17 mouse cellular contexts compared by ENCODE assay signal in the genomic region with DNA sequence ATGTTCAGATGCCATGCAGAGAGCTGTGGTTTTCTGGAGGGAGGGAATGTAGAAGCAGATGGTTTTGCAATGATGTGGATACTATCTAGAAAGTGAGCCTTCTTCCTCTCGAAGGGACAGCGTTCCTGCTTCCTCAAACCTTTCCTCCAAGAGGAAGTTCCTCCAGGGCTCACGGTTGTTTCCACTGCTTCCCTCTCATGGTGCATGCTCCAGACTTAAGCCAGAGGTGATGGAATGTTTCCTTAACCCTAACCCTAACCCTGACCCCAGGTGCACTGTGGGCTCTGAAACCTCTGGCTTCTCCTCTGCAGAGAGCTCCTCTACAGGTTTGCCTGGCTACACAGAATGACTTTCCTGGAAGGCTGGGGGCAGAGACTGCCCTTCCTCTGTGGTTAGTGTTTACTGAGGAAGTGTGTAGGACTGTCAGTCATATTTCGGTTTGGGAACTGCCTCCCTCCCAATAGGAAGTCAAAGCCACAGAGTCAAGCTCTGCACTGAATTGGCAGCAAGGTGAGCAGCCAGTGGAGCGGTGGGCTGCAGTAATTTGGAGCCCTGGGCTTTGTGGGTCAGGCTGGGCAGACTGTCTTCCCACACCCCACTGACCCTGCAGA. TPM values are rescaled to one million over a fixed set of nuclear protein-coding genes. Genes with fewer than 3 reads are reported as not detected.
DNase-seq lines count a peak whose midpoint lies in the region; ATAC-seq lines count a peak whose summit lies in the region.
"Had no signal": no experiment of that assay in that cellular context is flagged by ENCODE, and none has a peak within 500 bp of the region (broad histone marks: within the 10 kb centered on the region; RNA-seq: fewer than 3 reads in every experiment).

No protein-coding gene starts in this region.

- no peaks in the 10 kb centered on the region for H3K27me3 ChIP-seq in heart, embryonic 13.5 days (replicated peaks)
- peaks cover 10% of the 10 kb centered on the region; the same call in 1 of the 2 replicates for H3K27me3 ChIP-seq in liver, embryonic 15.5 days
- H3K27me3 ChIP-seq in forebrain, embryonic 10.5 days (ENCODE audit: poor library complexity, severe bottlenecking): peaks cover 16% of the 10 kb centered on the region; the same call in 1 of the 2 replicates
- H3K27me3 ChIP-seq: forebrain, embryonic 15.5 days; limb, embryonic 15.5 days had no signal

- 57% methylated on average over 5 of the region's 5 CpGs for WGBS in heart, embryonic 13.5 days
- 11% methylated on average over 5 of the region's 5 CpGs for WGBS in liver, embryonic 15.5 days (ENCODE audit: insufficient replicate concordance)
- WGBS in forebrain, embryonic 10.5 days: 63% methylated on average over 5 of the region's 5 CpGs

- H3K36me3 ChIP-seq in heart, embryonic 13.5 days: peaks cover 4% of the 10 kb centered on the region; the same call in 1 of the 2 replicates
- H3K36me3 ChIP-seq in liver, embryonic 15.5 days (replicated peaks): 0 out of 2 replicates have a peak, but pooled peaks cover 2% of the 10 kb centered on the region
- no peaks in the 10 kb centered on the region for H3K36me3 ChIP-seq in forebrain, embryonic 10.5 days (replicated peaks)
- H3K36me3 ChIP-seq: forebrain, embryonic 15.5 days; G1E; limb, embryonic 15.5 days; midbrain, embryonic 12.5 days had no signal

- 0 out of 2 replicates have a peak overlapping the region, but pooled peaks have one; percentile 81 for H3K9ac ChIP-seq in heart, embryonic 13.5 days
- H3K9ac ChIP-seq in liver, embryonic 15.5 days: no peak overlapping the region
- H3K9ac ChIP-seq: forebrain, embryonic 15.5 days; limb, embryonic 15.5 days; midbrain, embryonic 12.5 days had no signal

- ATAC-seq in heart, embryonic 13.5 days (ENCODE audit: extremely low read depth, insufficient number of reproducible peaks, low FRiP score, low TSS enrichment): no peak
- ATAC-seq in liver, embryonic 15.5 days (ENCODE audit: insufficient read depth): no peak
- ATAC-seq in megakaryocyte progenitor cell, adult 5-6 weeks (replicated peaks; ENCODE audit: poor library complexity): peak; percentile 58
- ATAC-seq: forebrain, embryonic 15.5 days had no signal

- no peak overlapping the region for H3K27ac ChIP-seq in heart, embryonic 13.5 days (replicated peaks)
- no peak overlapping the region for H3K27ac ChIP-seq in liver, embryonic 15.5 days (replicated peaks)
- H3K27ac ChIP-seq in forebrain, embryonic 10.5 days: no peak overlapping the region
- H3K27ac ChIP-seq: forebrain, embryonic 15.5 days; limb, embryonic 15.5 days; midbrain, embryonic 12.5 days had no signal

- DNase-seq in heart, postnatal 25 days (ENCODE audit: low spot score): no peak
- DNase-seq in liver: no peak
- DNase-seq in c-Kit-positive CD71-negative TER-119-negative erythroid progenitor cells, embryonic 14.5 days (ENCODE audit: low read depth): peak; percentile 17
- DNase-seq in forebrain, embryonic 10.5 days (ENCODE audit: extremely low spot score, low spot score): no peak
- no peak for DNase-seq in urinary bladder, postnatal 25 days (ENCODE audit: low spot score)
- DNase-seq: adrenal gland, postnatal 25 days; cerebellum, adult 9-11 months; embryo, embryonic 11 days; thymus, adult 18-20 months had no signal

- H3K4me1 ChIP-seq in heart, embryonic 13.5 days: peaks cover 43% of the 10 kb centered on the region
- H3K4me1 ChIP-seq in liver, embryonic 15.5 days (replicated peaks): peaks cover 40% of the 10 kb centered on the region
- H3K4me1 ChIP-seq in forebrain, embryonic 10.5 days: peaks cover 38% of the 10 kb centered on the region

- H3K4me2 ChIP-seq in heart, embryonic 13.5 days: no peak overlapping the region
- peak overlapping the region; percentile 23 for H3K4me2 ChIP-seq in liver, embryonic 15.5 days
- H3K4me2 ChIP-seq: forebrain, embryonic 15.5 days; limb, embryonic 15.5 days; midbrain, embryonic 12.5 days had no signal

- intact Hi-C loops in heart, postnatal 25 days (cut with DNase I): no loop called here

- no peak overlapping the region for H3K4me3 ChIP-seq in heart, embryonic 13.5 days
- H3K4me3 ChIP-seq in liver, embryonic 15.5 days (replicated peaks): no peak overlapping the region
- H3K4me3 ChIP-seq in forebrain, embryonic 10.5 days: no peak overlapping the region
- H3K4me3 ChIP-seq: forebrain, embryonic 15.5 days; limb, embryonic 15.5 days; midbrain, embryonic 12.5 days had no signal

- no peaks in the 10 kb centered on the region for H3K9me3 ChIP-seq in heart, embryonic 13.5 days
- no peaks in the 10 kb centered on the region for H3K9me3 ChIP-seq in liver, embryonic 15.5 days (replicated peaks)
- H3K9me3 ChIP-seq in forebrain, embryonic 10.5 days: no peaks in the 10 kb centered on the region
- H3K9me3 ChIP-seq: forebrain, embryonic 15.5 days; G1E; limb, embryonic 15.5 days; midbrain, embryonic 12.5 days had no signal

RNA-seq across cellular contexts. Expression of a gene that starts 2.2 kb away (rescaled TPM):
- polyA plus RNA-seq in heart, embryonic 13.5 days (2015; fragmentation: Nextera tagmentation; extraction: Ambion mirVana): 0.35 and 0.51 TPM in 2 replicates
- not detected for total RNA-seq in heart, postnatal 25 days (2021)
- polyA plus RNA-seq in liver, embryonic 15.5 days (2015; fragmentation: Nextera tagmentation; extraction: Ambion mirVana): 0.12 TPM in 1 of 2 replicates, not detected in the other
- not detected in 2 replicates for total RNA-seq in megakaryocyte progenitor cell, adult 5-6 weeks (2015)
- total RNA-seq in megakaryocyte progenitor cell, adult 5-6 weeks (2017): not detected in 2 replicates
- polyA plus RNA-seq in forebrain, embryonic 10.5 days (2016; fragmentation: Nextera tagmentation; extraction: Ambion mirVana): 0.15 and 0.53 TPM in 2 replicates
- total RNA-seq: G1E had no signal
- polyA plus RNA-seq: G1E; neural tube, embryonic 11.5 days had no signal

RNA-seq across cellular contexts. Expression of a gene that starts 2.4 kb away (rescaled TPM):
- polyA plus RNA-seq in heart, embryonic 13.5 days (2015; fragmentation: Nextera tagmentation; extraction: Ambion mirVana): 25.0 and 28.5 TPM in 2 replicates
- total RNA-seq in heart, postnatal 25 days (2021): 10 to 100 TPM; 23.8 to 30.3 TPM
- polyA plus RNA-seq in liver, embryonic 15.5 days (2015; fragmentation: Nextera tagmentation; extraction: Ambion mirVana): 6.7 and 9.9 TPM in 2 replicates
- 6.2 and 8.5 TPM in 2 replicates for total RNA-seq in megakaryocyte progenitor cell, adult 5-6 weeks (2015)
- total RNA-seq in megakaryocyte progenitor cell, adult 5-6 weeks (2017): 1.7 and 4.9 TPM in 2 replicates
- 7.3 and 7.8 TPM in 2 replicates for polyA plus RNA-seq in forebrain, embryonic 10.5 days (2016; fragmentation: Nextera tagmentation; extraction: Ambion mirVana)
